Mouse (Mus musculus) urinary bladder, postnatal 25 days (tissue): ENCODE results near the gene Gm6588.
A peak's percentile ranks its signal among the peaks of the same experiment; 100 is the strongest.

Source experiments
- DNase-seq: peaks from one replicate; pipeline ENCODE4 v3.0.0; 2022; ENCODE audit warnings: low spot score

Gene Gm6588

GRCm38 (mm10) chr5:112470144-112470543 lies 20.9 kb downstream of the Gm6588 start:
- peak; percentile 11 for DNase-seq

- DNase-seq: no peak
Measured at GRCm38 (mm10) chr5:112473453-112473852, 24.2 kb downstream of the Gm6588 start.

GRCm38 (mm10) chr5:112481946-112482410 lies 32.8 kb downstream of the Gm6588 start:
- DNase-seq: no peak

DNA sequence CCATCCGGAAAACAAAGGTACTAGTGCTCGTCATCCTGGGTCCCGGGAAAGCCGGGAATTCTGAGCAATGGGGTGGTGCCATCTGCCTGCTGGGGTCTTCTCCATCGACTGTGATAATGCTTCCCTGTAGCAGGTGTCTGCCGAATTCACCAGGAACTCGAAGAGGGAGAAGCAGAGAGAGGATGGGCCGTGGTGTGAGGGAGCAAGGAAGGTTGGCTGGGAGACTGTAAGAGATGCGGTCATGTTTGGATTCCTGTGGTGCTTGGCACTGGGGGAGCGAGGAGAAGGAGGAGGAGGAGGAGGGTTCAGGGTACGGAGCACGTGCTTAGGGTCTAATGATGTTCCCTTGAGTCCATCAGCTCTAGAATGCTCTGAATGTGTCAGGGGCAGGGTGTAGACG lies 33.3 kb downstream of the Gm6588 start:
- DNase-seq: no peak

- DNase-seq: no peak
Measured at GRCm38 (mm10) chr5:112483030-112483429, 33.8 kb downstream of the Gm6588 start.

DNA sequence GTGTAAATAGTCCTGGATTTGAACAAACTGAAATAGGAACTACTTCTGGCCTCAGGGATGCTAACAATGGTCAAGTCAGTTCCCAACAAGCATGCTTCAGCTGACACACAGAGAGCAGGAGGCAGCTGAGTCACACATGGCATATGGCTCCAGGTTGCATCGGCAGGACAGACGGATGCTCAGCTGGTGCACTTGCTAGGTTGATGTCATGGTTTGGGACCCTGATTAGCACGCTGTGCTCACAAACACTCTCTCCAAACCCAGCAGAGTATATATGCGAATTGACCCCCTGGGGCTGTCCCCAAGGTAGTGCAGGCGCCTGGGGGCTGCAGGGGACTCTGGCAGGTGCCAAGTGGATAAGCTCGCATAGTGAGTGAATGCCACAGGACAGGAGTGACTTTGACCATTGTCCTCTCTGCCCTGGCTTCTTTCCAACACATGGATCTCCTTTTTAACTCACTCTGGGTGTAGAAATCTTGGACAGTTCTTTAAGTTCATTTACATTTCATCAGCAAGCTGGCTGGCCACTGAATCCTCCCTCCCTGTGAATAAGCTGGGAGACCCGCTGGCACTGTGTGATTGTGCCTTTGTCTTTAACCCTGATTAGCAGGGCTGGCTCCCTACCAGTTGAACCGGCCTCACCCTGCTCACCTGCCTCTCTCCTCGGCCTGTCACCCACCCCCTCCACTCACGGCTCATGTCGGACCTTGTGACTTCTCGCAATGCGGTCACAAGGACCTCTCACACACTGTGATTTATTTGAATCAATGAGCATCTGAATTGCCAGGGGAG lies 35.9 kb downstream of the Gm6588 start:
- no peak for DNase-seq

DNA sequence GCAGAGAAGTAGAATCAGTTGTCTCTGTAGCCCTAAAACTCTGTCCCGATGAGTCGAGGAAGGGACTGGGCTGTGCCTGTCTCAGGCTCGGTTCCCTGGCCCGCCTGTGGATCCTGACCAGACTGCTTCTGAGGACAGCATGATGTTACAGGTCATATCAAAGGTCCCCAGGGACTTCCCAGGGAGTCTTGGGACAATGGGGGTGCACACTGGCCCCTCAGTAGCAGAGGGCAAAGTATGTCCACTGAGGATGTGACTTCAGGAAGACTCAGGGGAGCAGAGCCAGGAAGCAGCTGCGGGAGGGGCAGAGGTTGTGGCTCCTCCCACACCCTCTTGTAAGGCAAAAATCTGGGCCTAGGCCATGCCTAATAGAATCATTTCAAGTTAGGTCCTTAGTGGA lies 37.2 kb downstream of the Gm6588 start:
- no peak for DNase-seq

- no peak for DNase-seq
Measured at GRCm38 (mm10) chr5:112487504-112487903, 38.3 kb downstream of the Gm6588 start.

- DNase-seq: no peak
Measured at GRCm38 (mm10) chr5:112488101-112488776, 39.0 kb downstream of the Gm6588 start.

GRCm38 (mm10) chr5:112491489-112491888 lies 42.3 kb downstream of the Gm6588 start:
- DNase-seq: no peak

DNA sequence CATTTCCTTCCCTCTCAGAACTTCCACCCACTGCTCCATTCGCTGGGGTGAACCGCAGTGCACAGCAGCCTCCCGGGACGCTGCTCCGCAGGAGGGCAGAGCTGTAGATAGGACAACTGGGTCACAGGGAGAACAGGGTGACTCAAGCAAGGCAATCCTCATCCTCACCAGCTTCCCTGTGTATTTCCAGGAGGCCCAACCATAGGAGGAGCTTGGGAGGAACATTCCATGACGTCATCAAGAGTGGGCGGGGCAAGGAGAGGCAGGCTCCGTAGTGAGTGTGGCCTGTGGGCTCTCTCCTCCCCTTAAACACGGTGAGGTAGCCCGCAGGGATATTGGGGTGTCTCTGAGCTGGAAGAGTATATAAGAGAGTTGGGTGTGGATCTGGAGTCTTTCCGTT lies 44.3 kb downstream of the Gm6588 start:
- no peak for DNase-seq

- DNase-seq: no peak
Measured at GRCm38 (mm10) chr5:112496753-112497369, 47.6 kb downstream of the Gm6588 start.

DNA sequence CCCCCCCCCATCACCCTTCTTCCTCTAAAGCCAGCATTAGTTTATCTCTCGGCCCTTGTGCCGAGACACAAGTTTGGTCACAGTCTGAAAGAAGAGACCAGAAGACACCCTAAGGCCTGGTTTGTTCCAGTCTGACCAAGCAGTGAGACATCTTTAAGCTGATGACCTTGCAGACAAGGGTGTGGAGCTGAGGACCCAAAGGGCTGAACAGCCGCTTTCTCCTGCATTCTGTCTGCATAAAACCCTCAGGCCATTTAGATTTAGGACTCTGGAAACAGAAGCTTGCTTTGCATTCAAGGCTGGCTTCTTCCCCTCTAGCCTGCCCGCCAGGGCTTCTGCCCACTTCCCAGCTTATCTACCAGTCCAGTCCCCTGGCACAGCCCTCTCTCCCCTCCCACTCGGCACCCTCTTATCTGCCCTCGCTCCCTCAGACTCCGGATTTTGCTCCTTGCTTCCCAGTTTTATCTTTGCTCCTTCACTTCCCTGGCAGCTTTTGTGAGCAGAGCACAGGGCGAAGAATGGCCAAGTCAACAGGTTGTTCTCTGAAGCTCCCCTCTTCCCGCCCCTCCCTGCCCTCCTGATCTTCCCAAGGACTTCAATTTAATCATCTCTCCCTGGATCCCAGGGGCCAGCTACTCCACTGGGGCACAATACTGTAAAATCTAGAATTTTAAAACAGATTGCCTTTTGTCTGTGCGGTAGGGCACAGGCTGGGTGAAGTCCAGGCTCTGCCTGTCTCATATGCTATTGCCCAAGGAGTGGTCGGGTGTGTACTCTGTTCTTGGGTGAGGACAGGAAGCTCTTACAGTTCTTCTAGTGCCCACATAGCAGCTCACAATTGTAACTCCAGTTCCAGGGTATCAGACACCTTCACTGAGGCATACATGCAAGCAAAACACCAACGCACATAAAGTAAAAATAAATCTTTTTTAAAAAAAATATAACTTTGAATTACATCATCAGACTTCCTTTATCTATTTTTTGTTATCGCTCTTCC lies 50.0 kb downstream of the Gm6588 start:
- no peak for DNase-seq

- no peak for DNase-seq
Measured at GRCm38 (mm10) chr5:112499918-112500682, 50.9 kb downstream of the Gm6588 start.
